Mouse (Mus musculus): Measurements from ENCODE around the gene Tet3.

DNA sequence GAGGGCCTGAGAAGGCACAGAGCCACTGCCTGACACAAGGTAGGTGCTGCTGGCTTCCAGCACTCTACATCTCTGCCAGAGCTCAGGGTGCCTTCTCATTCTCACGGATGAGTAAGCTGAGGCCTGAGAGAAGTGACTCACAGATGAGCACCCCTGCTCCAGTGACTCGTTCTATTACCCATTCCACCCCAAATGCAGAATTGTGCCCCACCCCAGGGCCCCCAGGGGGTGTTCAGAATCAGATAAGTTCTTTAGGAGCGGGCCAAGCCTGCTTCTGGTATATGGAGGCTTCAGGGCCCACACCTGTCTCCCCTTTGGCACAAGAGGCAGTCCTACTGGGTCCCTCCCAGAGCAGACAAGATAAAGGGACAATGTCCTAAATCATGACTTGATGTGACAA lies 16.2 kb downstream of the Tet3 start:
- no peak for TF ChIP-seq CTCF (IDR thresholded peaks at IDR 0.05; ENCODE audit: borderline replicate concordance, extremely low read depth, insufficient read depth, insufficient read length)
- TF ChIP-seq POLR2A (IDR thresholded peaks at IDR 0.05; ENCODE audit: borderline replicate concordance, extremely low read depth, insufficient read depth, insufficient read length, poor library complexity, severe bottlenecking), result no peak
